Mouse (Mus musculus): Measurements from ENCODE around the gene Snx12. TPM values are rescaled to one million over a fixed set of nuclear protein-coding genes. Genes with fewer than 3 reads are reported as not detected.
"Not testable (repeated sequence)": the region's sequence is repeated elsewhere in the genome, so short reads cannot be mapped to it uniquely, and the experiment has no call there.

Gene Snx12
- total RNA-seq, 2 experiments from 2014 or later: 59.2 to 62.9 TPM

- no peak for DNase-seq
Observed at GRCm38 (mm10) chrX:101131992-101132791, 90.2 kb downstream of the Snx12 start.

- DNase-seq: peak; percentile 76
Observed at GRCm38 (mm10) chrX:101131001-101131400, 91.4 kb downstream of the Snx12 start.

- DNase-seq: no peak
Observed at GRCm38 (mm10) chrX:101128559-101128958, 93.8 kb downstream of the Snx12 start.

DNA sequence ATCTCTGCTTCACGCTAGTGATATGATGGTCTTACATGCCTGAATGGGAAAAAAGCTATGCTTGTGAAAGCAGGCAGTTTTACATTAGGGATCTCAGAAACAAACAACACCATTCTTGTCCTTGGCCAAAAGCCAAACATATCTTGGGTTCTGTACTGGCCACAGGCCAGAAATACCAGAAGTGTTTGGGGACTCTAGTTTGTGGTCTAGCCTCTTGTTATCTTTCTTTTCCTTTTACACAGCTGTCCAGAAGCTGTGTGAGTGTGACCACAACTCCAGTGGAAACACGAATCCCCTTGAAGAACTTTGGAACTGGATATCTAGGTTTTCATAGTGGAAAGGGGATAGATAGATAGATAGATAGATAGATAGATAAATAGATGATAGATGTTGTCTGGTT, 95.4 kb downstream of the Snx12 start:
- DNase-seq: peak; percentile 25

- peak; percentile 39 for DNase-seq
Observed at GRCm38 (mm10) chrX:101126474-101126955, 95.8 kb downstream of the Snx12 start.

GRCm38 (mm10) chrX:101120546-101120945, 101.8 kb downstream of the Snx12 start:
- no peak for DNase-seq

- no peak for DNase-seq
Observed at GRCm38 (mm10) chrX:101085920-101086319, 136.4 kb downstream of the Snx12 start, which contains the start of gene Slc7a3. TSS of gene Slc7a3 (minus strand) at chrX:101086020.

GRCm38 (mm10) chrX:101085211-101085610, 137.2 kb downstream of the Snx12 start:
- not testable (repeated sequence) for DNase-seq

- DNase-seq: no peak
Observed at GRCm38 (mm10) chrX:101084192-101084591, 138.2 kb downstream of the Snx12 start.

- no peak for DNase-seq
Observed at GRCm38 (mm10) chrX:101065245-101065644, 157.1 kb downstream of the Snx12 start.

- DNase-seq: peak; percentile 8
Observed at GRCm38 (mm10) chrX:101063503-101063902, 158.9 kb downstream of the Snx12 start.

GRCm38 (mm10) chrX:101059541-101059940, 162.8 kb downstream of the Snx12 start, which contains the start of gene Tex11:
TSS of gene Tex11 (minus strand) at chrX:101059667.
- no peak for DNase-seq

Other genes with a start within 250 kb of the Snx12 start
- gene Tex11, start 162.9 kb downstream of the Snx12 start, total RNA-seq (2021): under 1 TPM; 0.32 to 0.93 TPM
- not detected for gene Slc7a3, start 136.5 kb downstream of the Snx12 start, total RNA-seq (2021)
- 10 to 100 TPM; 23.2 to 26.7 TPM for gene Foxo4, start 32.0 kb upstream of the Snx12 start, total RNA-seq (2021)
- 1 to 10 TPM in 1 of 2 experiments, under 1 TPM in 1; 0.76 to 1.1 TPM for gene Gm614, start 41.4 kb upstream of the Snx12 start, total RNA-seq (2021)
- gene Il2rg, start 45.7 kb upstream of the Snx12 start, total RNA-seq (2021): 10 to 100 TPM; 12.5 to 17.3 TPM
- not detected for gene Gm20489, start 46.5 kb upstream of the Snx12 start, total RNA-seq (2021)
- 10 to 100 TPM; 27.3 to 28.0 TPM for gene Med12, start 51.5 kb upstream of the Snx12 start, total RNA-seq (2021)
- 1 to 10 TPM; 1.6 to 2.7 TPM for gene Nlgn3, start 76.6 kb upstream of the Snx12 start, total RNA-seq (2021)
- gene Gjb1, start 153.8 kb upstream of the Snx12 start, total RNA-seq (2021): not detected
- 10 to 100 TPM; 39.4 to 40.3 TPM for gene Zmym3, start 198.3 kb upstream of the Snx12 start, total RNA-seq (2021)
- gene Nono, start 206.8 kb upstream of the Snx12 start, total RNA-seq (2021): 100 to 1,000 TPM; 177 to 191 TPM
- gene Itgb1bp2, start 226.5 kb upstream of the Snx12 start, total RNA-seq (2021): 100 to 1,000 TPM; 157 to 185 TPM

Measured in heart, postnatal 4 days (tissue).